Mouse (Mus musculus): ENCODE measurements around the gene Paxbp1. TPM values are rescaled to one million over a fixed set of nuclear protein-coding genes. Genes with fewer than 3 reads are reported as not detected.

The Paxbp1 gene
- total and polyA plus RNA-seq, 2 experiments from 2014 or later: 19.5 to 88.6 TPM

- Histone ChIP-seq H3K36me3 (ENCODE audit: insufficient read depth) (peaks cover 26% of the 10 kb centered on the region), H3K27ac (ENCODE audit: low read depth, low read length) (no peak overlapping the region), H3K4me1 (ENCODE audit: insufficient read depth) (no peaks in the 10 kb centered on the region), H3K4me2 (ENCODE audit: low read depth) (no peak overlapping the region), H3K27me3 (ENCODE audit: insufficient read depth, low read length) (no peaks in the 10 kb centered on the region), H3K9ac (no peak overlapping the region), H3K9me3 (ENCODE audit: low read length) (no peaks in the 10 kb centered on the region), H3K4me3 (ENCODE audit: low read depth, low read length) (no peak overlapping the region)
- no peak for TF ChIP-seq CTCF (IDR thresholded peaks at IDR 0.05; ENCODE audit: low read depth)
- no peak for ATAC-seq
- WGBS: 93% methylated on average over 8 of the region's 8 CpGs
- no peak for DNase-seq
These were observed 56.3 kb downstream of the Paxbp1 start for GRCm38 (mm10) chr16:90988039-90988438.

- H3K36me3 ChIP-seq (ENCODE audit: insufficient read depth): peaks cover 43% of the 10 kb centered on the region
- no peak overlapping the region for H3K9ac ChIP-seq
- H3K4me2 ChIP-seq (ENCODE audit: low read depth): no peak overlapping the region
- no peaks in the 10 kb centered on the region for H3K4me1 ChIP-seq (ENCODE audit: insufficient read depth)
- H3K9me3 ChIP-seq (ENCODE audit: low read length): no peaks in the 10 kb centered on the region
- H3K27me3 ChIP-seq (ENCODE audit: insufficient read depth, low read length): no peaks in the 10 kb centered on the region
- no peak for TF ChIP-seq CTCF (IDR thresholded peaks at IDR 0.05; ENCODE audit: low read depth)
- H3K27ac ChIP-seq (ENCODE audit: low read depth, low read length): no peak overlapping the region
- ATAC-seq (no peak), DNase-seq (no peak)
- no peak overlapping the region for H3K4me3 ChIP-seq (ENCODE audit: low read depth, low read length)
- 92% methylated on average over 6 of the region's 6 CpGs for WGBS
These were observed 73.3 kb downstream of the Paxbp1 start for GRCm38 (mm10) chr16:90971004-90971403.

GRCm38 (mm10) chr16:90966241-90966640 is 78.1 kb downstream of the Paxbp1 start:
- WGBS: 85% methylated on average over 4 of the region's 4 CpGs

GRCm38 (mm10) chr16:90964302-90964701 is 80.0 kb downstream of the Paxbp1 start:
- no peaks in the 10 kb centered on the region for H3K9me3 ChIP-seq (ENCODE audit: low read length)
- DNase-seq (no peak), ATAC-seq (no peak)
- no peak overlapping the region for H3K4me3 ChIP-seq (ENCODE audit: low read depth, low read length)
- no peak overlapping the region for H3K4me2 ChIP-seq (ENCODE audit: low read depth)
- WGBS: 92% methylated on average over 10 of the region's 10 CpGs
- no peak overlapping the region for H3K9ac ChIP-seq
- H3K27me3 ChIP-seq (ENCODE audit: insufficient read depth, low read length): no peaks in the 10 kb centered on the region
- no peaks in the 10 kb centered on the region for H3K4me1 ChIP-seq (ENCODE audit: insufficient read depth)
- peaks cover 60% of the 10 kb centered on the region for H3K36me3 ChIP-seq (ENCODE audit: insufficient read depth)
- H3K27ac ChIP-seq (ENCODE audit: low read depth, low read length): no peak overlapping the region
- no peak for TF ChIP-seq CTCF (IDR thresholded peaks at IDR 0.05; ENCODE audit: low read depth)

More at GRCm38 (mm10) chr16:90966241-90966640, 78.1 kb downstream of the Paxbp1 start:
- Histone ChIP-seq H3K36me3 (ENCODE audit: insufficient read depth) (peaks cover 56% of the 10 kb centered on the region), H3K9me3 (ENCODE audit: low read length) (no peaks in the 10 kb centered on the region), H3K4me1 (ENCODE audit: insufficient read depth) (no peaks in the 10 kb centered on the region), H3K27ac (ENCODE audit: low read depth, low read length) (no peak overlapping the region), H3K4me3 (ENCODE audit: low read depth, low read length) (no peak overlapping the region), H3K4me2 (ENCODE audit: low read depth) (no peak overlapping the region), H3K9ac (no peak overlapping the region), H3K27me3 (ENCODE audit: insufficient read depth, low read length) (no peaks in the 10 kb centered on the region)
- ATAC-seq (no peak), DNase-seq (no peak)
- no peak for TF ChIP-seq CTCF (IDR thresholded peaks at IDR 0.05; ENCODE audit: low read depth)

Other genes with a start within 250 kb of the Paxbp1 start
- 12.7 and 19.0 TPM in 2 replicates for gene Urb1, start 234.1 kb downstream of the Paxbp1 start, total RNA-seq (2014; rRNA removed)
- gene Urb1, start 234.1 kb downstream of the Paxbp1 start, polyA plus RNA-seq (2015; fragmentation: Nextera tagmentation; extraction: Ambion mirVana): 4.6 and 5.4 TPM in 2 replicates
- 4.0 TPM in 2 replicates for gene Eva1c, start 217.8 kb downstream of the Paxbp1 start, total RNA-seq (2014; rRNA removed)
- 3.4 TPM in 2 replicates for gene Eva1c, start 217.8 kb downstream of the Paxbp1 start, polyA plus RNA-seq (2015; fragmentation: Nextera tagmentation; extraction: Ambion mirVana)
- gene Cfap298, start 109.4 kb downstream of the Paxbp1 start, total RNA-seq (2014; rRNA removed): 28.0 and 28.6 TPM in 2 replicates
- gene Cfap298, start 109.4 kb downstream of the Paxbp1 start, polyA plus RNA-seq (2015; fragmentation: Nextera tagmentation; extraction: Ambion mirVana): 73.4 and 79.6 TPM in 2 replicates
- gene Synj1, start 33.2 kb downstream of the Paxbp1 start, total RNA-seq (2014; rRNA removed): 48.2 and 62.5 TPM in 2 replicates
- 24.8 and 38.0 TPM in 2 replicates for gene Synj1, start 33.2 kb downstream of the Paxbp1 start, polyA plus RNA-seq (2015; fragmentation: Nextera tagmentation; extraction: Ambion mirVana)
- 1.2 and 1.4 TPM in 2 replicates for gene 4932438H23Rik, start 50.6 kb upstream of the Paxbp1 start, total RNA-seq (2014; rRNA removed)
- 0.43 and 0.81 TPM in 2 replicates for gene 4932438H23Rik, start 50.6 kb upstream of the Paxbp1 start, polyA plus RNA-seq (2015; fragmentation: Nextera tagmentation; extraction: Ambion mirVana)
- gene Olig2, start 180.9 kb upstream of the Paxbp1 start, total RNA-seq (2014; rRNA removed): 32.8 and 41.0 TPM in 2 replicates
- gene Olig2, start 180.9 kb upstream of the Paxbp1 start, polyA plus RNA-seq (2015; fragmentation: Nextera tagmentation; extraction: Ambion mirVana): 11.6 and 14.7 TPM in 2 replicates
- 103 and 130 TPM in 2 replicates for gene Olig1, start 225.2 kb upstream of the Paxbp1 start, total RNA-seq (2014; rRNA removed)
- 127 and 138 TPM in 2 replicates for gene Olig1, start 225.2 kb upstream of the Paxbp1 start, polyA plus RNA-seq (2015; fragmentation: Nextera tagmentation; extraction: Ambion mirVana)